Mouse (Mus musculus): ENCODE measurements around the gene Glod4.
A peak's percentile ranks its signal among the peaks of the same experiment; 100 is the strongest.

Gene Glod4

GRCm38 (mm10) chr11:76242901-76243810 lies at the start of gene Glod4, which contains the start of gene Mrm3:
Gene Glod4 (minus strand): TSS chr11:76243725.
Gene Mrm3 (plus strand): TSS chr11:76243715.
- DNase-seq (ENCODE audit: low read depth, low spot score) = peak; percentile 95

- peak; percentile 29 for DNase-seq (ENCODE audit: low read depth, low spot score)
These were observed 49.3 kb upstream of the Glod4 start for GRCm38 (mm10) chr11:76292831-76293230.

DNA sequence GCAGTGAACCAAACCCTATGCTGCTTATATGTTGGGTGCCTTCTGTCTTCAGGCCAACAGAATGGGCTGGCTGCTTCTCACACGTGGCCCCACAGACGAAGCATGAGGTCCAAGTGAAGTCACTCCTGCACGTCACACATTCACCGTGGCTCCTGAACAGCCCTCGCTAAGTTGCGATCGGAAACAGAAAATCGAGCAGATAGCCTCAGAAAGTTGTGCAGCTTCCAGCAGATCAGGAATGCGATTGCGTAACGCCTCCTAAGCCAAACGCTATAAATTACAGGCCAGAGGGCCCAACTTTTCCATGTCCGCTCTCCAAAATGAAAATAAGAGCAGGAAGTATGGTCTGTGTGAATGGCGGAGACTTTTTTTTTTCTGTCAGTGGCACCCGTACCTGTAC lies 48.9 kb upstream of the Glod4 start:
- no peak for DNase-seq (ENCODE audit: low read depth, low spot score)

GRCm38 (mm10) chr11:76291960-76292359 lies 48.4 kb upstream of the Glod4 start:
- DNase-seq (ENCODE audit: low read depth, low spot score) = no peak

- DNase-seq (ENCODE audit: low read depth, low spot score) = peak; percentile 36
These were observed 46.8 kb upstream of the Glod4 start for GRCm38 (mm10) chr11:76290367-76290766.

DNA sequence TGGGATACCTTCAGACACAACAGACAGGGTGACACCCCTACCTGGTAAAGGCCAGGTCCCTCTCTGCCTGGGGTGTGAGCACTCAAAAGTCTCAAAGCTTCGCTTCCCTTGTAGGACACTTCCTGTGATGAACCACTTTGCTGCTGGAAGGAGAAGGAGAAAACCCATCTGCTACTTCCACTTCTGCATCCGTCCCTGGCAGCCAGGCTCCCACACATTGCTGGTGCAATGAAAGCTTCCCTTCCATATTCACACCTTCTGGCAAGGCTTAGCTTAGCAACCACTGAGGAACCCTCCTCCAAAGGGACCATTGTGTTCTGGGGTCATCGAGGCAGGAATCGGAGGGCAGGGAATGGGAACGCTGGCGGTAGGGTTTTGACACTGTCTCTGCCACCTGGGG lies 45.1 kb upstream of the Glod4 start:
- no peak for DNase-seq (ENCODE audit: low read depth, low spot score)

- DNase-seq (ENCODE audit: low read depth, low spot score) = peak; percentile 94
These were observed 43.8 kb upstream of the Glod4 start for GRCm38 (mm10) chr11:76287301-76287700.

DNA sequence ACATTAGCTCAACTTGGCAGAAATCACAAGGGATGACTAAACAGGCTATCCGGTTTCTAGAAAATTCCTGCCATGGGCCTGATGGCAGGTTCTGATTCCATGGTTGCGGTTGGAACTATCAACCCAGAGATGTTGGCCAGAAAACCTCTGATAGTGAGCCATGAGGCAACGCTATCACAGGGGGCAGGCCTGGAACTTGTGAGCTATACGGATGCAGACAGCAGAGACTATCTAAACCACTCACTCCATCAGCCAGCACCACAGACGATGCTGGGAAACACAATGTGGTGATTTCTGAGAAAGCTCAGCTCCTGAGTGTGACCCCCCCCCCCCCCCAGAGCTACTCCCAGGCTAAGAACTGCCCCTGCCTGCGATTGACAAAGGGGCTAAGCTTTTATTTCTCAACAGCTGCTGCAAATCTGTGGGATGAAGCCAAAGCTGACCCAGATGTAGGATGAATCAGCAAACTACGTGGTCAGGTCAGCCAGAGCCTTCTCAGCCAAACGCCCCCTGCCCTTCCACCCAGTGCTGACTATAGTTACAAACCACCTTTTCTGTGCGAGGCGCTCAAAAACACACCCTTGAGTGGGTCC lies 43.1 kb upstream of the Glod4 start:
- DNase-seq (ENCODE audit: low read depth, low spot score) = no peak

DNA sequence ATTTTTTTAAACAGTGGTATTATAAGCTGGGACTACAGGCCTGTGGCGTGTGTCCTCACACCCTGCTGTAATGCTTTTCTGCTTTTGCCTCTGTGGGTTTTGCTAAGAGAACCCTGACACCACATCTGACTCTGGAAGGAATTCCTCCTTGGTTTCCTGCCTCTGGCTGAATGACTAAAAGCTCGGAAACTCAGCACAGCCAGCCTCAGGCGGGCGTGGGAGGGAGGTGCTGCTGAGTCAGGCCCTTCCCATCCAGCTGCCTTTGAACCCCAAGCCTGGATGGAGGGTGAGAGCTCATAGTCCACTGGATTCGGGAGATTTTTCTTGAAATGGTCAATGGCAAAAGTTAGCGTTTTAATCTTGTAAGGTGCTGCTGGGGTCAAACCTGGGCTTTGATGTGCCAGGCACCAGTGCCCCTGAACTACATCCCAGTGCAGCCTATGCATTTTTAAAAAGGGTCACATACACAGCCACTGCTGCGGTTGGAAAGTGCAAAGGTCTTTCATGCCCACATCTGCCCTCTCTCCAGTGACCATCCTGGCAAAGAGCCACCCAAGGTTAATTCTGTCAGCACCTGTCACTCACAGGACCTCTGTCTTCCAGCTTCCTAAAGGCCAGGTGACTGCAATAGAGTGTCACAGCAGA lies 42.0 kb upstream of the Glod4 start:
- no peak for DNase-seq (ENCODE audit: low read depth, low spot score)

- DNase-seq (ENCODE audit: low read depth, low spot score) = no peak
These were observed 40.3 kb upstream of the Glod4 start for GRCm38 (mm10) chr11:76283841-76284240.

DNA sequence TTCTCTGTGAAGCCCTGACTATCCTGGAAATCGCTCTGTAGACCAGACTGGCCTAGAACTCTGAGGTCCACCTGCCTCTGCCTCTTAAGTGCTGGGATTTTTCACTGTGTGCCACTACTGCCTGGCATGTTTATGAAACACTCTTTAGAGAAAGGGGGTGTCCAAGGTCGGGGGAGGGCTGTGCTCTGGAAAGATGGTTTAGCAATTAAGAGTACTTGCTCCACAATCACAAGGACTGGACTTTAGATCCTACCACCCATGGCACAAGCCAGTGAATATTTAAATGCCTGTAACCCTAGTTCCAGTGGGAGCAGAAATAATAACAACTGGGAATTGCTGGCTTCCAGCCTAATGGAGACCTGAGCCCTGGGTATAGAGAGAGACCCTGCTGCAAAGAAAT lies 36.4 kb upstream of the Glod4 start:
- DNase-seq (ENCODE audit: low read depth, low spot score) = no peak

DNA sequence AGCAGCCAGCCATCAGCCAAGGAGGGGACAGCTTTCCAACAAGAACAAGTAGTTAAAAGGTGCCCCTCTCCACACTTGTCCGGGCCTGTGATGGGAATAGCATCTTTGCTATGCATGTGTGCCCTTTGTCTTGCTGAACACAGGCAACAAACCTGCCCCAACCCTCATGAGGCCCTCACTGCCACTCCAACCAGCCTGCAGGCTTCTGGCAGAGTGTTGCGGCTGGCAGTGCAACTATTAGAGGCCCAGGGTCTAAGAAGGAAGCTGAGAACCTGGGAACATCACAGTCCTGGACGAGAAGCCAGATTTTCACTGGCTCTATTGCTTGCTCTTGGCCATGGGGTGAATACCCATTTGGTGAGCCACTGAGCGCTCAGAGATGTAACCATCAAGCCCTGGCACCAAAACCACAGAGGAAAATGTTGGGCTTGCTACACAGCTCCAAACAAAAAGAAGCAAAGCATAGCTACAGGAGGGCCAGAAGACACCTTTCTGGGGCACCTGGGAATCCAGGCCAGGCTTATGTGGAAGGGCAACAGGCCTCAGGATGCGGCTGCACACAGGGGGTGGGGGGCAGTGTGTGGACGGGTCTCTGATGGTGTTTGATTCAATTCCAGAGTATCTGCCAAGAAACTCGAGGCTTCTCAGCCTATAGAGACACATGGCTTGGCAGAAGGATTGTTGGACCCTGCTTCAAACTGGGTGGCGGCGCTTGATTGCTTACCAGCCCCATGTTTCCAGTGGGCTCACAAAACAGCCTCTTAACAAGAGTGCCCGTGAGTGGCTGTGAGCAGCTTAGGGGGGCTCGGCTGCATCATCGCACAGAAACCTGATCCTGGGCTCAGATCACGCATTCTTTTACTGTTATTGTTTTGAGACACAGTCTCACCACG lies 35.7 kb upstream of the Glod4 start:
- DNase-seq (ENCODE audit: low read depth, low spot score) = no peak

GRCm38 (mm10) chr11:76272440-76272839 lies 28.9 kb upstream of the Glod4 start:
- DNase-seq (ENCODE audit: low read depth, low spot score) = no peak

DNA sequence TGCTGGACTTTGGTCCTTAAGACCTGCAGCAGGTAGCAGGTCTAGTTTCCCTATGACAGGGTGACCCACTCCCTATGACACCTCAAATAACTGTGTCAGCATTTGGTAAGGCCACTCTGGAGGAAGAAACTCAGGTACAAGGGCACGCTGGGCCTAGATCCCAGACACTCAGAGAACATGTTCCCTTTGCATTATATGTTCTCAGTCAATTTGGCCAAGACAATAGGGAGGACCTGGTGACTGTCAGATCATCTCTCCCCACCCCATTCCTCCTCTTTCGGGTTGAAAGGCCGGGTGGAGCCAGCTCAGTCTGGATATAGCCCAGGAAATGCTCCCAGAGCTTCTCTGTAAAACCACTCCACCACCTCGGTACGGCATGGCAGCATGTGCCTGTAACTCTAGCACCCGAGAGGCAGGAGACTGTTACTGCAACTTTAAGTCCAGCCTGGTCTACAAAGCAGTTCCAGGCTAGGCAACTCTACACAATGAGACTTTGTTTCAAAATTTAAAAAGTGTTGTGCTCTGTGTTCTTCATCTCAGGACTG lies 25.1 kb upstream of the Glod4 start:
- DNase-seq (ENCODE audit: low read depth, low spot score) = peak; percentile 87

DNA sequence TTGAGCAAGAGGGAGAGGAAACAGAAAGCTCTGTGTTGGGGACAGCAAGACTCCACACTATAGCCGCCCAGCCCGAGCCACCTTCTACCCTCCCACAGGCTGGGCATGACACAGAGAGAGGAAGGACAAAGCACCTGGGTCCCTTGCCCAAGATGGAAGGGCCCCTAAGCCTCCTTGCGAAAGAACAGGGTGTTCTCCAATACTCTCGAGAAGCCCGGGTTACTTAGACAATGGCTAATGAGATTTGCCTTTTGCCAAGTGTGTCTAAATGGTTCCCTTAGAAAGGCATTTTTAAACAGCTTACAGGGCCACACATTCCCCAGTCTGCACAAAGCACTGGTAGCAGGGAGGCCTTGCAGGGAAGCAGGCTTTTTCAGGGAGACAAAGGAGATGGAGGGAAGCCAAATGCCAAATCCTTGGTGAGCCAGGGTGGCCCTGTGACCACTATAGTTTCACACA lies 24.5 kb upstream of the Glod4 start:
- no peak for DNase-seq (ENCODE audit: low read depth, low spot score)

- no peak for DNase-seq (ENCODE audit: low read depth, low spot score)
These were observed 24.0 kb upstream of the Glod4 start for GRCm38 (mm10) chr11:76267550-76267949.

DNA sequence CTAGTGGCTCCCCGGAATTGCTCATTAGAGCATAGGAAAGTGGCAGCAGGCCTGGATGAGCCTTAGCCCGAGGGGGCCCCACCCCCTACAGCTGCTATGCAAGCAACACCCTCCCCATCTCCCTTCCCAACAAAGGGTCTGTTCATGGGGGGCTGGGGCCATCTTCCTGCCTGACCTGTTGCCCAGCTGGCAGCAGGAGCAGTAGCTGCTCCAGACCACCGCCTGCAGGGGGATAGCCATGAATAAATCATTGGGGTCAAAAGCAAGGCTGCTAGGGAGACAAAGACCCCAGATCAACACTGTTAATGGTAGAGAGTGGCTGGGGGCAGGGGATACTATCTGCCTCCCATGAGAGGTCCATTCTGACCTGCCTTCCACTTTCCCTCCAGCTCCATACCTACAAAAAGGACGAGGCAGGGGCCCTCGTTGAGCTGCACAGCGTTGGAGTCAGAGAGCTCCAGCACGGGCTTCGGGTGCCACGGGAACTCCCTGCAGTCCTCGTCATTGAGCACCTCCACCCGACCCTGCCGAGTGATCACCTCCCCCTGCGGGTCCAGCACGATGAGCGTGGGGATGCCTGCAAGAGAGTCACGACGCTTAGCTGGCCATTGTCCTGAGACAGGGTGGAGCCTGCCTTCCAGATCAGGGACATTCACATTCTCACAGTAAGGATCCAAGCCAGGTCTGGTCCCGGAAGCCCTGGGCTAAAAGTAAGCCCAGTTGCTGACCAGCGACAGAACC lies 19.3 kb upstream of the Glod4 start:
- peak; percentile 39 for DNase-seq (ENCODE audit: low read depth, low spot score)

DNA sequence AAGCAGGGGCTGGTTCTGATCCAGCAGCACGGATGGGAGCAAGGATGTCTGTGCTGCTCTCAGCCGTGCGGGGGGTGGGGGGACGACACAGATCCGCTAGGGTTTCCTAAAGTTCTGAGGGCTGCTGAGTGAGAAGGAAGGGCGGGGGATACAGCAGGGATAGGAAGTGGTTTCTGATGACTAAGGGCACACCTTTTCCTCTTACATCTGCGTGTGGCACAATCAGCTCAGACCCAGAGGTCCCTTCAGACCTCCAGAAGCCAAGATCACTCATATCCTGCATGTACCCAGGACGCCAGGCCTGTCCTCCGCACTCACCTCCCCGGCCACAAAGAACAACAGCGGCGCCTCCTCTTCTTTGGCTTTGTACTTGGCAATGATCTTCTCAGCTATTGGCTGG lies 17.7 kb upstream of the Glod4 start:
- no peak for DNase-seq (ENCODE audit: low read depth, low spot score)

GRCm38 (mm10) chr11:76260208-76261050 lies 16.9 kb upstream of the Glod4 start:
- no peak for DNase-seq (ENCODE audit: low read depth, low spot score)
